Mouse (Mus musculus) erythroblast, embryonic 14.5 days (primary cell): Measurements from ENCODE around the gene Bfsp2.

Experiments used
- GATA1 ChIP-seq: IDR thresholded peaks from 2 replicates; pipeline ENCODE4 v1.6.1; 2012; ENCODE audit warnings: low read length, inconsistent platforms, mixed read lengths
- TAL1 ChIP-seq: IDR thresholded peaks from 3 replicates; pipeline ENCODE4 v1.6.1; 2012; ENCODE audit warnings: low read length, inconsistent platforms, mixed read lengths

DNA sequence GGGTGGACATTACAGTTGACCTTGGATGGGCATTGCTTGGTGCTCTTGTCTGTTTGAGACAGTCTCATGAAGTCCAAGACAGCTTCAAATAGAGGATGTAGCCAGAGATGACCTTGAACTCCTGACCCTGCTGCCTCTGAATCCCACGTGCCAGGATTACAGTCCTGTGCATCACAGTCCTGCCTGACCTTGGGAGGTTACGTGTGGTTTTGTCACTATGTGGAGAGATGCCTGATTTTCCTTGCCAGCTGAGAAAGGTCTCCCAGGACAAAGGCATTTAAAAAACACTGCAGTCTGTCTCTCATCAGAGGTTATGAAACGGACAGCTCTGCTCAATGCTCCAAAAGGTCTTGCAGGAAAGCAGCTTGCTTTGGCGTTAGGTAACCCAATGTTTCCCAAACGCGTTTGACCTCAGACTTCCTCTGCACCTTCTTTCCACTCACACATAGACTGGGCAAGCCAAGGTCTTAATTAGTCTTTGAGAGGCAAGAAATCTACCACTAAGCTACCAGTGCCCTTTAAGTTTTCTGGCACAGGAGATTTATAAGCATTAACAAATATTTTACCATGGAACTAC lies 88.3 kb downstream of the Bfsp2 start:
- TF ChIP-seq TAL1 = no peak
- TF ChIP-seq GATA1 = no peak
